Mouse (Mus musculus): ENCODE data around the gene Zfp64. TPM values are rescaled to one million over a fixed set of nuclear protein-coding genes. Genes with fewer than 3 reads are reported as not detected.
"Not testable (repeated sequence)": the region's sequence is repeated elsewhere in the genome, so short reads cannot be mapped to it uniquely, and the experiment has no call there.

Gene Zfp64
- total RNA-seq, 1 experiment from 2014 or later: 24.0 TPM

DNA sequence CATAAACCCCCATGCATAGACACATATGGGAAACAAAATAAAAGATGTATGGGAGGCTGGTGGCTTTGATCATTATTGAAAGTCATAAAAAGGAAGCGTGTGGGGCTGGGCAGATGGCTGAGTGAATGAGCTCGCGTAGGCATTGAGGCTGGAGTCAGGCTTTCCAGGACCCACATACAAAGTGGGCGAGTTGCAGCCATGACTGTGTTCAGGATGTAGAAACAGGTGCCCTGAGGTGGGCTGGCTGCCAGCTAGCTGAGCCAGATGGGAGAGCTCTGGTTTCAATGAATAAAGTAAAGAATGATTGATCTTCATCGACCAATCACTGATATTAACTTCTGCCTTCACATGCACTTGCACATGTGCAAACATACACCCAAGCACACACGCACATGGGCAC is 80.9 kb downstream of the Zfp64 start:
- no peak for ATAC-seq (replicated peaks in 1 of 2; ENCODE audit: insufficient read depth in 1 of 2, low FRiP score in 2 of 2, low TSS enrichment in 1 of 2, low read depth in 1 of 2, poor library complexity in 2 of 2, severe bottlenecking in 2 of 2)

DNA sequence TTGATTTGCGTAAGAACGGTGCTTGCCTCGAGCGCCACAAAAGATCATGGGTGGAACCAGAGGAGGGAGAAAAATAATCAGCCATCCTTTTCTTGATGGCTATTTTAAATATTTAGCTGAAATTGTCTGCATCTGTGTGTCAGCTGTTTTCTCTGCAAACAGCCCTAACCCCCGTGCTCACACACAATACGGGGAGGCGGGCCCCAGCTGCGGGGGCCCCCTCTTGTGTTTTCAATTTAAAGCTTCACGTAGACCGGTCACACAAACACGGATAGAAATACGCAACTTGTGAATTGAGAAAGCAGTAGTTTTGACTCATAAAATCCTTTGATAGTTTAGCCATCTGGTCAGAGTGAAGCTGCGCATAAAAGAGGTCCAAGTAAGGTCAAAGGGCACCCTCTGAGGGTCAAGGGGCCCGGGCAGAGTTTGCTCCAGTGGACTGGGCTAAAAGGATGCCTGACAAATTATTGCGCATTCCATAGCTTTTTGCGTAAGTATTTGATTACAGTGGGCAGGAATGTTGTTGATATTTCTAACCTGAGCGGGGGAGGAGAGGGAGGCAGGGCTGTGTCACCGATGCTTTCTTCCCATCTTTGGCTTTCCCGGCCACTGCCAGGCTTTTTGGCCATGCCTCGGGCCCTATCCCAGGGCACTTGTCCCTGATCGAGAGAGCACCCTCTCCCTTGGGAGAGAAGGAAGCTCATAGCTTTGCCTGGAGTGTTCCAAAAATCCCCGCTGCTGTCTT is 83.4 kb downstream of the Zfp64 start:
- ATAC-seq (replicated peaks in 1 of 2; ENCODE audit: insufficient read depth in 1 of 2, low FRiP score in 2 of 2, low TSS enrichment in 1 of 2, low read depth in 1 of 2, poor library complexity in 2 of 2, severe bottlenecking in 2 of 2): no peak

DNA sequence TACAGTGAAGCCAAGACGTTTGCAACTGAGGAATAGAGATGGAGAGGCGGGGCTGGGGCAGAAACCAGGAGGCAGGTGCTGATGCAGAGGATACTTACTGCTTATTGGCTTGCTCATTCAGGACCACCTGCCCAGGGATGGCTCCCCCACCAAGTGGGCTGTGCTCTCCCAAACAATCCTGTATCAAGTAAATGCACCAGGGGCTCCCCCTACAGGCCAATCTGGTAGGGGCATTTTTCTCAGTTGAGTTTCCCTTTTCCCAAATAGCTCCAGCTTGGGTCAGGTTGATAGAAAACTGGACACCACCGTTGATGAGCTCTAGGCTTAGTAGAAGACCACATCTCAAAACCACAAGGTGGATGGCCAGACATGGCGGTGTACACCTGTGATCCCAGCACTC is 84.9 kb downstream of the Zfp64 start:
- no peak for ATAC-seq (replicated peaks in 1 of 2; ENCODE audit: insufficient read depth in 1 of 2, low FRiP score in 2 of 2, low TSS enrichment in 1 of 2, low read depth in 1 of 2, poor library complexity in 2 of 2, severe bottlenecking in 2 of 2)

DNA sequence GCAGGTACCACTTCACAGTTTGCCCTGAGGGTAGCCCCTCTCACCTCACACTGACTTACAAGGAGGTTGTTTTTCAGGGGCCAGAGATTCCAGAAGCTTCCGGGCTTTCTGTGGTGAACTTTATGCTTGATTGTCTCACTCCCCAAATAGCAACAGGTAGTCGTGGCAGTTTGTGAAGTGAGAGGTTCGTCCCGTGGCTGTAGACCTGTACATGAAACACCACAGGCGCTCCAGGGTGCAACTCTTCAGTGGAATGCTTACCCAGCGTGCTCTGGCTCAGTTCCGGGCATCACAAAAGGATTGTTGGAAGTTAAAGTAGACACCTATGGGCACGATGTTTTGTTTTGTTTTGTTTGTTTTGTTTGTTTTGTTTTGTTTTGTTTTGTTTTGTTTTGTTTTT is 88.4 kb downstream of the Zfp64 start:
- no peak for ATAC-seq (replicated peaks in 1 of 2; ENCODE audit: insufficient read depth in 1 of 2, low FRiP score in 2 of 2, low TSS enrichment in 1 of 2, low read depth in 1 of 2, poor library complexity in 2 of 2, severe bottlenecking in 2 of 2)

DNA sequence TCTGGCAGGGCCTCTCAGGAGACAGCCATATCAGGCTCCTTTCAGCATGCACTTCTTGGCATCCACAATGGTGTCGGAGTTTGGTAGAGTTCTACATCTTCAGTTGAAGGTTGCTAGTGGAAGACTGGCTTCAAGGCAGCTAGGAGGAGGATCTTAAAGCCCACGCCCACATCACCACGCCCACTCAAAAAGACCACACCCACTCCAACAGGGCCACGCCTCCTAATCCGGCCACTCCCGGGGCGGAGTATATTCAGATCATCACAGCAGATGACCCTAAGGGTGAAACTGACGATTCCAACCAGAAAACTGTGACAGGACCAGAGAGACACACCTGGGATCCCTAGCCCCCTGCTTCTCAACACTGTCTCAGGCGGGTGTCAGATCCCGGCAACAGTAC is 89.0 kb downstream of the Zfp64 start:
- ATAC-seq (replicated peaks in 1 of 2; ENCODE audit: insufficient read depth in 1 of 2, low FRiP score in 2 of 2, low TSS enrichment in 1 of 2, low read depth in 1 of 2, poor library complexity in 2 of 2, severe bottlenecking in 2 of 2): no peak

DNA sequence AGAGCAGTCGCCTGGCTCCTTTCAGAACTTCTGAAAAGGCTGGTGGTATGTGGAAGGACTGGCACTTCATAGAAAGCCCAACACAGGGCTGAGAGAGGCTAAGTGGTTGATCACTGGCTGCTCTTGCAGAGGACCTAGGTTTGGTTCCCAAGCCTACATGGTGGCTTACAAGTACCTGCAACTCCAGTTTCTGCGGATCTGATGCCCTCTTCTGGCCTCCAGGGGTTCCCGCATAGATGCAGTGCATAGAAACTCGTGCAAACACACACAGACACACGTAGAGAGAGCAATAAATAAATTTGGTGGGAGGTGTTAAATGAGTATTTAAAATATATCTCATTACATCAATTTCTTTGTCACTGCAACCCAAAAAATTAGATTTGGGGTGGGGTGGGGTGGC is 90.5 kb downstream of the Zfp64 start:
- ATAC-seq (replicated peaks in 1 of 2; ENCODE audit: insufficient read depth in 1 of 2, low FRiP score in 2 of 2, low TSS enrichment in 1 of 2, low read depth in 1 of 2, poor library complexity in 2 of 2, severe bottlenecking in 2 of 2): no peak

DNA sequence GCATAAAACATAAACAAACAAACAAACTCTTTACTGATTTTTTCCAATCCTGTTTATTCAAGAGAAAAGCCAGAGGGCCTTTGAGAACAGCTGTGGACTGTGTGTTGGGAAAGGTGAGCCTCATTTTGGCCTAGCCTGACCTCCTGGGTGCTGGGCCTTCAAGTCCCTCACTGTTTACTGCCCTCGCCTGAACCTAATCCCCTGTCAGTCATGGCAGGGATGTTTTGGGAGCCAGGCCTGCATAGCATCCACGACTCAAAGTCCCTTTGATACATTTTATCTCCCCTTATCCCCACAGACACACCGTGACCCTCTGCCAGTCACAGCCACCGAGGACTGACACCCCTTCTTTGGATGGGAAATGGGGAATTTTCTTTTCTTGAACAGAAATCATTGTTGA is 92.7 kb downstream of the Zfp64 start:
- no peak for ATAC-seq (replicated peaks in 1 of 2; ENCODE audit: insufficient read depth in 1 of 2, low FRiP score in 2 of 2, low TSS enrichment in 1 of 2, low read depth in 1 of 2, poor library complexity in 2 of 2, severe bottlenecking in 2 of 2)

DNA sequence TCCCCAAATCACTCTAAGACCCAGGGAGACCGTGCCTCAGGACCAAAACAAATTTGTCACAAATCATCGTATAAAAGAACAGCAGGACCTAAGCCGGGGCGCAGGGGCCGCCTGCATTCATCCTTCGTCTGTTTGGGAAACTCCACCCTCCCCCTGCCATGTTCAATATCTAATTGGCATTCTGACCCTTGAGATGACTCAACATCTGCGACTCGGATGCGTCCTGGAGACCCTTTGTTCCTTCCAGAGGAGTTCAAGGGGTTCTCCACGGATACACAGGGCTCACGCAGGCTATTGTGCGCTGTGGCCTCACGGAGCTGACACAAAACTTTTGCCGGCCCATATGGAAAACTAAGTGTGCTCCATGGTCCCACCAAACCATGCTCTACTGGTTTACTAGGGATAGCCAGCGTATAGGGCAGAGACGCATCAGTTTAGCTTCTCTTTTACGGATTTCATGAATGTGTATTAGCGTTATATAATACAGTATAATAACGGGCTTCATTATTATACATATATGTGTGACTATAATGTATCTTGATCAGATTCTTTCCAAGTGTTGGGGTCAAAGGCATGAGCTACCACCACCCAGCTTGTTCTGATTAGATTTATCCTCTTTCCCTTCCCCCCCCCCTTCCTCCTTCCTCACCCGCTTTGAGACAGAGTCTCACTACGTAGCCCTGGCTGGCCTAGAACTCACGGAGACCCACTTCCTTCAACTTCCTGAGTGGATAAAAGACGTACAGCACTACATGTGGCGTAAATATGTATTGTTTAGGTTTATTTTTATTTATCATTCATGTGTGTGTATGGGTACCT is 94.3 kb downstream of the Zfp64 start:
- ATAC-seq (replicated peaks in 1 of 2; ENCODE audit: insufficient read depth in 1 of 2, low FRiP score in 2 of 2, low TSS enrichment in 1 of 2, low read depth in 1 of 2, poor library complexity in 2 of 2, severe bottlenecking in 2 of 2): no peak

DNA sequence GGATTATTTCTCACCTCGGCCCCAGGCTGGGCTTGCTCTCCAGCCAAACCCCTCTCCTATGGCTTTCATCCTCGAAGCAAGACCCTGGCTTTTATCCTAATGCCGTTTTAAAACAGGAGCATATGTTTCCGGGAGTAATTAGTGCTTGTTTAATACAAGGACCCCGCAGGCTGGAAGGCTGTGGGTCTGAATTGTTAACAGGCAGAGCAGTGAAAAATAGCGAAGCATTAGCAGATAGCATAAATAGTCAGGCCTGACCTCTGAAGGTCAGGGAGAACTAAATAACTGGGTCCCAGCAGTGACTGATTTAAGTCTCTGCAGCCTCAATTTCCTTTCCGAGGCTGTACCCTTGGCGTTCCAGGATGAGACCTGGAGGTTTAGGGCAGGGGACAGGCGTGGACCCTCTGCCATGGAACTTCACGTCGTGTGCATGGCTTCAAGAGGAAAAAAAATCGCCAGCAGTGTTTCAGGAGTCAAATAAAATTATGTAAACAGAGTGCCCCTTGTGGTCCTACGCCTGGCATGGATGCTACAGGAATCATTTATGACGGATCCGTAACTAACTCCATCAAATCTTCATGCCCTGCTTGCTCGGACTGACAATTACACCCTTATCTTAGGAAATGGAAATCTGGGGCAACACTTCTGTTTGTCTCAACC is 95.2 kb downstream of the Zfp64 start:
- no peak for ATAC-seq (replicated peaks in 1 of 2; ENCODE audit: insufficient read depth in 1 of 2, low FRiP score in 2 of 2, low TSS enrichment in 1 of 2, low read depth in 1 of 2, poor library complexity in 2 of 2, severe bottlenecking in 2 of 2)

DNA sequence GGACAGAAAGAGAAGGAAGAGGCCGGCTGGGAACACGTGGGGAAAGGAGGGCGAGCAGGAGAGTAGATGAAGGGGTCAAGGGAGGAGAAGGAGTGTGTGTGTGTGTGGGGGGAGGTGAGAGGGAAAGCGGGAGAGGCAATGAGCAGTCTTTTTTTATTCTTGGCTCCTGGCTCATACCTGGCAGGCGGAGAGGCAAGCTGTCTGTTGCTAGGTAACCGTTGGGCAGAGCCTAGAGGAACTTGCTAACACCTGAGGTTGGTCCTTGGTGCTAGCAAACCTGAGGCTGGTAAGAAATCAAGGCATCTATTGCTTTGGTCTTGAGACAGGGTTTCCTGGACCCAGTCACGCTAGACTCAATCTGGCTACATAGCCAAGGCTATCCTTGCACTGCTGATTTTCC is 98.7 kb downstream of the Zfp64 start:
- ATAC-seq (replicated peaks in 1 of 2; ENCODE audit: insufficient read depth in 1 of 2, low FRiP score in 2 of 2, low TSS enrichment in 1 of 2, low read depth in 1 of 2, poor library complexity in 2 of 2, severe bottlenecking in 2 of 2): no peak

DNA sequence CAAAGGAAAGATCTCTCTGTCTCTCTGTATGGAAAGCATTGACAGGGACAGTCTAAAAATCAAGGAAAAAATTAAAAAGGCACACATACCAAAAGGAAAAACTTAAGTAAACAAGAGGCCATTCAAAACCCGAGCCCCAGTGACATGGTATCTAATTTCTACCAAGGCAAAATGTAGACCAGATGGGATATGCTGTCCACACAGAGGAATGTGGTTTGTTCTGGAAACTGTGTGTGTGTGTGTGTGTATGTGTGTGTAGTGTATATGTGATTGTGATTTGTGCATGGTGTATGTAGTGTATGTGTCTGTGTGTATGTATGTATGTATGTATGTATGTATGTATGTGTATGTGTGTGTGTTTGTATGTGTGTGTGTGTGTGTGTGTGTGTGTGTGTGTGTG is 100.6 kb downstream of the Zfp64 start:
- no peak for ATAC-seq (replicated peaks in 1 of 2; ENCODE audit: insufficient read depth in 1 of 2, low FRiP score in 2 of 2, low TSS enrichment in 1 of 2, low read depth in 1 of 2, poor library complexity in 2 of 2, severe bottlenecking in 2 of 2)

DNA sequence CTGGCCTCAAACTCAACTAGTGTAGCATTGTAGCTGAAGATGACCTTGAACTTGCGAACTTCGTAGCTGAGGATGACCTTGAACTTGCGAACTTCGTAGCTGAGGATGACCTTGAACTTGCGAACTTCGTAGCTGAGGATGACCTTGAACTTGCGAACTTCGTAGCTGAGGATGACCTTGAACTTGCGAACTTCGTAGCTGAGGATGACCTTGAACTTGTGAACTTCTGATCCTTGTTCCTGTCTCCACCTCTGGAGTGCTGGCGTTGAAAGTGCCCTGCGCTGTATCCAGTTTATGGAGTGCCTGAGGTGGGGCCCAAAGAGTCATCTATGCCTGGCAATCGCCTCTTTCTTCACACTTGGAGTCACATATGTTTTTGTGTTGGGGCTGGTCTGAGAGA is 101.5 kb downstream of the Zfp64 start:
- not testable (repeated sequence) for ATAC-seq (replicated peaks in 1 of 2; ENCODE audit: insufficient read depth in 1 of 2, low FRiP score in 2 of 2, low TSS enrichment in 1 of 2, low read depth in 1 of 2, poor library complexity in 2 of 2, severe bottlenecking in 2 of 2)

DNA sequence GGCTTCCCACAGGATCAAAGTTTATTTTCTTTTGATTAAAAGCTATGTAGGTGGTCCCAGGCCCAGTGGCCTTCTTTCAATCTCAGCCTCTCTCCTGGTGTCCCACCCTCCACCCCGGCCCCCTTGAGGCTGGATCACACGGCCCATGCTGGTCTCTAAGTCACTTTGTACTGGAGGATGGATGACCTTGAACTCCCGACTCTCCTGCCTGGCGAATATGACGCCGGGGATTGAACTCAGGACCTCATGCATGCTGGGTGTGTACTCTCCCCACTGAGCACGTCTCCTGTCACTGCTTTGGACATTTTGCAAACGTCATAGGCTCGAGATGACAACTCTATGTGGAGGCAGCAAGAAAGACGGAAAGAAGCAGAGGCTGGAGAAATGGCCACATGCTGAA is 103.8 kb downstream of the Zfp64 start:
- no peak for ATAC-seq (replicated peaks in 1 of 2; ENCODE audit: insufficient read depth in 1 of 2, low FRiP score in 2 of 2, low TSS enrichment in 1 of 2, low read depth in 1 of 2, poor library complexity in 2 of 2, severe bottlenecking in 2 of 2)

DNA sequence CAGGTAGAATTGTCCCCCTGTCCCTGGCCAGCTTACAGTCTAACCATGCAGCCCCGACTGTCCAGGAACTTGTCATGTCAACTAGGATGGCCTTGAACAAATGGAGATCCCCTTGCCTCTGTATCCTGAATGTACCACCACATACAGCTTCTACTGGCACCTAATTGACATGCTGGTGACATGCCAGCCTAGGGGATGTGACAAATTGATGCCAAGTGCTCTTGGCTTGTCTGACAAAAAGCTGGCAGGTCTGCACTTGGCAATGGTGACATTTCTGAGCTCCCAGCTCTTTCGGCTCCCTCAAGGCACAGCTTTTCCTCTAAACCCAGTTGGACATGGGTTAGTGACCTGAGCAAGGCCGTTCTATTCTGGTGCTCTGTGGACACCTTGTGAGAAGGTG is 106.8 kb downstream of the Zfp64 start:
- ATAC-seq (replicated peaks in 1 of 2; ENCODE audit: insufficient read depth in 1 of 2, low FRiP score in 2 of 2, low TSS enrichment in 1 of 2, low read depth in 1 of 2, poor library complexity in 2 of 2, severe bottlenecking in 2 of 2): no peak

DNA sequence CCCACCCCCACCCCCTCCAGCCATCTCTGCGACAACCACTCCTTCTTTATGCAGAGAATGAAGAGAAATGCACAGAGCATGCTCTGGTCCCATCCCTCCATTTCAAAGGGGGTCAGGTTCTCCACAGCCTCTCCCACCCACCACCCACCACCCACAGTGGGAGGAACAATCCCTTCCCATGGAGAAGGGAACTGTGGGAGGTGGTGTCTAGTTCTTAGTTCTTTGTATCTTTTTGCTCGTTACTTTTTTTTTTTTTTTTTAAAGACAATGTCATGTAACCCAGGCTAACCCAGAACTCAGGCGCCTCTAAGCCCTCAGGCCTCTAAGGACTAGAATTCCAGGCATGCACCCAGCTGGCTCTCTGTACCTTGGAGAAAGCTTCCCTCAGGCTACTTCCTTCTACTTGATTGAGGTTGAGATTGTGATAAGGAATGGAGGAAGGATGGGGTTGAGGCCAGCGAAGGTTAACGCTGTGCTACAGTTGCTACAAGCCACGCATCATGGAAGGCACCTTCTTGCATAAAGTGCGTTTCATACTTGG is 109.1 kb downstream of the Zfp64 start:
- ATAC-seq (replicated peaks in 1 of 2; ENCODE audit: insufficient read depth in 1 of 2, low FRiP score in 2 of 2, low TSS enrichment in 1 of 2, low read depth in 1 of 2, poor library complexity in 2 of 2, severe bottlenecking in 2 of 2): no peak

Data from hematopoietic stem cell, adult 5-6 weeks (primary cell).